Mouse (Mus musculus) liver, postnatal 0 days (tissue): Measurements from ENCODE around the gene Surf6.

Experiments used
- CTCF ChIP-seq: sonication (generic); IDR thresholded peaks from 2 replicates; pipeline ENCODE4 v1.5.1; 2016; ENCODE audit warnings: antibody characterized with exemption, low read depth
- EP300 ChIP-seq: IDR thresholded peaks from 2 replicates; pipeline ENCODE4 v1.6.1; 2016; ENCODE audit warnings: antibody characterized with exemption, low read depth, mild to moderate bottlenecking

- TF ChIP-seq CTCF: no peak
- TF ChIP-seq EP300: no peak
Observed at GRCm38 (mm10) chr2:26935286-26935685, 32.6 kb upstream of the Surf6 start.
